Mouse (Mus musculus) embryonic fibroblast, embryonic 13.5 days (primary cell): ENCODE data around the gene 1700086D15Rik. TPM values are rescaled to one million over a fixed set of nuclear protein-coding genes. Genes with fewer than 3 reads are reported as not detected.

ENCODE experiments used
- H3K27ac ChIP-seq: 2 replicates; pipeline ENCODE4 v1.5.1; 2012; ENCODE audit warnings: low read length, control low read depth, inconsistent platforms; ENCODE audit not compliant: insufficient read depth
- H3K4me1 ChIP-seq: 2 replicates; pipeline ENCODE4 v1.6.1; 2011; ENCODE audit warnings: low read length; ENCODE audit not compliant: control insufficient read depth, insufficient read depth
- H3K4me3 ChIP-seq: 2 replicates; pipeline ENCODE4 v1.5.1; 2011; ENCODE audit warnings: mild to moderate bottlenecking, control low read depth, low read length; ENCODE audit not compliant: insufficient read depth
- CTCF ChIP-seq: IDR thresholded peaks from 2 replicates; pipeline ENCODE4 v1.5.1; 2011; ENCODE audit warnings: mild to moderate bottlenecking, control low read depth, low read length, moderate library complexity, borderline replicate concordance; ENCODE audit not compliant: insufficient read depth
- POLR2A ChIP-seq: IDR thresholded peaks from 2 replicates; pipeline ENCODE4 v1.6.1; 2011; ENCODE audit warnings: low read depth, mild to moderate bottlenecking, control low read depth, low read length, moderate library complexity
- polyA plus RNA-seq: library from polyadenylated mRNA; stranded (reverse); fragments of >200 nt; gene quantifications from 2 replicates; pipeline ENCODE4 v1.2.4, GENCODE M21; 2011; ENCODE audit warnings: low read depth; ENCODE audit not compliant: missing spikeins, insufficient read length

1700086D15Rik gene
- polyA plus RNA-seq, 1 experiment = not detected

DNA sequence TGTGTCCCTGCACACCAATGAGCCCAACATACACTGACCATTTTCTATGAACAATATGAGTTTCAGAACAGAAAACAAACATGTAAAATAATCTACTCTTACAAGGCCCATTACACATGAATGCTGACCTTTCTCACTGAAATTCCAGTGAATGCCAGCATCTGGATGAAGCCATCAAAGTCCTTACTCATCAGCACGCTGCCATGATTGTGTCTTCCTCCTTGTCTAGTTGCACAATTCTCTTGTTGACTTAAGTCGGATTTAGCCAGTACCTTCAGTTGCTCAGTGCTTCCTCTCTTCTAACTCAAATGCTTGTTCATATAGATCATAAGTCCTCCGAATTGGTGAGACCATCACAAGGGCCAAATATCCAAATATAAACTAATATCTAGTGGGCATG lies 20.7 kb downstream of the 1700086D15Rik start:
- Histone ChIP-seq H3K4me1 (peaks cover 3% of the 10 kb centered on the region; the same call in 1 of the 2 replicates), H3K27ac (no peak overlapping the region), H3K4me3 (no peak overlapping the region)
- TF ChIP-seq POLR2A = no peak
- TF ChIP-seq CTCF = no peak

- peaks cover 3% of the 10 kb centered on the region; the same call in 1 of the 2 replicates for H3K4me1 ChIP-seq
- no peak overlapping the region for H3K4me3 ChIP-seq
- TF ChIP-seq POLR2A (no peak), CTCF (no peak)
- no peak overlapping the region for H3K27ac ChIP-seq
Observed at GRCm38 (mm10) chr11:65137145-65137652, 22.5 kb downstream of the 1700086D15Rik start.

DNA sequence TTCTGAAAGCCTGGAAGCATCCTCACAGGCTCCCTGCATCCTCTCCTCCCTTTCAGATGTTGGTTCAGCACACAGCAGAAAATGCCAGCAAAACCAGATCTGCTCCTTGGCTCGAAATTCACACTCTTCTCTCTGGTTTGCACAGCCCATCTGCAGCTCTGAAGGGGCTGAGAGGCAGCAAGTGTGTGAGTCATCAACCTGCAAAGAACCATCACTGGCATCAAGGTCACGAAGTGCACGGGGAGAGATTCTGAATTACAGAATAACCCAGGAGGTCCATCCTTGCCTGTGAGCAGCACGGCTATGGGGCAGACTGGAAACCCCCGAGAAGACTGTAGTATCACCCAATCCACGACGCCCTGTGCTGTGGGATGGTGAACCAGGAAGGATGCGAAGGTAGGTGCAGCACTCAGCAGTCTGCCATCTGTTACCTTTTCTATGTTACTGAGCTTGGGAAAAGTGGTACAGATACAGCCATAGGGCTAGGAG lies 24.4 kb downstream of the 1700086D15Rik start:
- no peak for TF ChIP-seq CTCF
- TF ChIP-seq POLR2A = no peak
- H3K27ac ChIP-seq = no peak overlapping the region
- H3K4me3 ChIP-seq = no peak overlapping the region
- H3K4me1 ChIP-seq = peaks cover under 1% of the 10 kb centered on the region; the same call in 1 of the 2 replicates

DNA sequence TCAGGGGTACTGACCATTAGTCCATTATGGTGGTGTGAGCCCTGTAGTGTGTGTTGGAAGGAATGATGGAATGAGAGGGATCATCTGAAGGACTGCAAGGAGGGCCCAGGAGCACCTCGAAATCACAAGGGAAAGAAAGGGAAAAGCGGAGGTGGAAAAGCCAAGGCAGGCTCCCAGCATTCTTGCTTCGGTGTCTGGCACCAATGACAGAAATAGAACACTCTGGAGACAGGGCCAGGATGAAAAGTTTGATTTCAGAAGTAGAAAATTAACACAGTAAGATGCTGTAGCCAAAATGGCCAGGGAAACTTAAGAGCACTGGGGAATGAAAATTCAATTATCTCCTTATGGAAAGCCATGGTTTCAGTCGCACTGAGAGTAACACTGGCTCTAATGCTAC lies 26.0 kb downstream of the 1700086D15Rik start:
- H3K4me3 ChIP-seq = no peak overlapping the region
- H3K4me1 ChIP-seq = no peaks in the 10 kb centered on the region
- no peak for TF ChIP-seq POLR2A
- no peak for TF ChIP-seq CTCF
- no peak overlapping the region for H3K27ac ChIP-seq

DNA sequence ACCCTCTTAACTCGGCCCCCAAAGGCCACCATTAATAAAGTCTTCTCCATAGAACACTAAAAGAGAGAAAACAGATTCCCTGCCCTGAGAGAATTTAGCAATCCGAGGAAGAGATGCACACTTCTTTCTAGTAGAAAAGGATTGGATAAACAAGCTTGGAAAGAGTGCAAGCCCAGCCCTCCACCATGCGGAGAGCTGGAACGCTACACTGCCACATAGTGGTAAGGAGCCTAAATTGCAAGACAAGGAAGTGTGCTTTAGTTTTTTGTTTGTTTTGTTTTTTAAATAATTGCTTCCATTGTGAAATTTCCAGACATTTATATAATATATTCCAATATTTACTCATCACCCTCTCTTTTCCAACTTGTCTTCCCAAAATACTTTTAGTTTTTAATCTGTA lies 30.6 kb downstream of the 1700086D15Rik start:
- TF ChIP-seq POLR2A (no peak), CTCF (peak; percentile 14; the same call in 1 of the 2 replicates)
- Histone ChIP-seq H3K27ac (no peak overlapping the region), H3K4me1 (no peaks in the 10 kb centered on the region), H3K4me3 (no peak overlapping the region)

DNA sequence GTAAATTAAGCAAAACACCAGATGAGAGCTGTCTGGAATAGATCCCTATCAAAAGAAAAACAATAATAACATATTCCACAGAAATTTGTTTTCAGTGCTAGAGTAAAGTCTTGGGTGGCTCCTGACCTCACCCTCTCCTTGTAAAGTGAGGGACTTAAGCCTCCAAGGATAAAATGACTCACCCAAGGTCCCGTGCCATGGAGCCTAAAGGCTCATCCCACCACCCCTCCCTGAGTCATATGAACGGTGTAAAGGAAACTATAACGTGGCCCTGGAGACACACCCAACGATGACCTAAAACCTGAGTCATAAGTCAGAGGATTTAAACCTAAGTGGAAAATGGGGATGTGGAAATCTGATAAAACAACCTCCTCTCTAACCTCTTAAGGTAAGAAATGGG lies 31.0 kb downstream of the 1700086D15Rik start:
- no peak overlapping the region for H3K4me3 ChIP-seq
- TF ChIP-seq CTCF (no peak), POLR2A (no peak)
- H3K27ac ChIP-seq = no peak overlapping the region
- no peaks in the 10 kb centered on the region for H3K4me1 ChIP-seq

DNA sequence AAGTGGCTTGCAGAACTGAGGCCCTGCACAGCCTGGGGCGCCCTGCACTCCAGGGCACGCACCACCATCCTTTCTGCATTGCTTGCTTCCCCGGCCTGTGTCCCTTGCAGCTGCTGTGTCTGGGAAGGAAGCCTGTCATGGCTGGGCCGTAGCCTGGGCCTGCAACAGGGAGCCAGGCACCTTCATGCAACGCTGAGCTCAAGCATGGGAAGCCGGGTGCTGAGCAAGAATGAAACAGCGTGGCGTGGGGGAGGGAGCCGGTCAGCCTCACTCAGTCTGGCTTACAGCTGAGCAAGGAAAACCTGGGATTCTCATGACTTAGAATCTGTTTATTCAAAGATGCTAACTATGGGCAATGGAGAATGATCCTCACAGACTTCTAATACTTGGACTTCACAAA lies 33.1 kb downstream of the 1700086D15Rik start:
- Histone ChIP-seq H3K4me1 (no peaks in the 10 kb centered on the region), H3K4me3 (no peak overlapping the region), H3K27ac (no peak overlapping the region)
- TF ChIP-seq CTCF (no peak), POLR2A (no peak)

GRCm38 (mm10) chr11:65124913-65125418 lies 34.7 kb downstream of the 1700086D15Rik start:
- Histone ChIP-seq H3K4me1 (no peaks in the 10 kb centered on the region), H3K4me3 (no peak overlapping the region), H3K27ac (no peak overlapping the region)
- TF ChIP-seq CTCF (no peak), POLR2A (no peak)

DNA sequence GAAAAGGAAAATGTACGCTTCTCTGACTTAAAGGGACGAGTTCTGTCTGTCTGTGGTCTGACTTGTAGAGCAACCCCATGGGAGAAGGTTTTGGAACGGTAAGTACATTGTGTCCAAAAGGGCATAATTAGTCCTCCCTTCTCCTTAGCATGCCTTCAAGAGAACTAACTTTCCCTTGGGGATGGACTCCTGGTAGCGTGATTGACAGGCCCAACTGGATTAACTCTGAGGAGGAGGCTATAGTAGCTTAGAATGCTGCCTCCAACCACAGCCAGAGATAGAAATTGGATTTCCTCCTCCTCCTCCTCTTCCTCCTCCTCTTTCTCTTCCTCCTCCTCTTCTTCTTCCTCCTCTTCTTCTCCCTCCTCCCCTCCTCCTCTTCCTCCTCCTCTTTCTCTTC lies 39.4 kb downstream of the 1700086D15Rik start:
- H3K4me3 ChIP-seq = no peak overlapping the region
- TF ChIP-seq POLR2A (no peak), CTCF (no peak)
- no peaks in the 10 kb centered on the region for H3K4me1 ChIP-seq
- no peak overlapping the region for H3K27ac ChIP-seq

DNA sequence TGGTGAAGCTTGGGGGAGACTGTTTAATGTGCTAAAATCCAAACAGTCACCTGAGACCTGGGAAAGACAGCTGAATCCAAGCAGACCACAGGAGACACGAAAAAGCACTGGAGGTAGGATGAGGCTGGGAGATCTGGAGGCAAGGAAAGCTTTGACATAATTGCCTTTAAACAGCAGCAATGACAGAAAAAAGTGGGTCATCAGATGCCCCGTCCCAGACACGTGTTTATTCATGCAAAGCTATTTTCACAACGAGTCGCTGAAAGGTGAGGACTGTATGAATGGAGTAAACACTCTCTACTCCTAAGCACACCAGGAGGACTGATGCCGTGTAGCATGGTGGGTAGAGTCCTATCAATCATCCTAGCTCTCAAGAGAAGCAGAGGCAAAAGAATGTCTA lies 43.9 kb downstream of the 1700086D15Rik start:
- TF ChIP-seq POLR2A (no peak), CTCF (no peak)
- H3K4me1 ChIP-seq = no peaks in the 10 kb centered on the region
- H3K4me3 ChIP-seq = no peak overlapping the region
- no peak overlapping the region for H3K27ac ChIP-seq
